Mouse (Mus musculus) liver, embryonic 14.5 days (tissue): ENCODE measurements at regions not wholly inside any gene's neighbourhood (a gene's known extent, or its start where the extent isn't known, plus 50 kb on each side); places are given as distances from the start of the nearest gene placed in this dataset.

ENCODE experiments used
- ATAC-seq: fragments of 200-750 bp; cut with Nextera tagmentation; 2 replicates; pipeline ENCODE4 v1.8.0; 2017; ENCODE audit warnings: moderate number of reproducible peaks, mild to moderate bottlenecking, moderate library complexity; ENCODE audit not compliant: insufficient read depth
- DNase-seq, 3 experiments: peaks; one replicate each; pipeline ENCODE4 v3.0.0-alpha.2; 2012 to 2013; ENCODE audit warnings: low read depth in 3 of 3, low spot score in 3 of 3
- H3K27ac ChIP-seq: fragments of 300-500 bp; sonication (generic); 2 replicates; pipeline ENCODE4 v1.5.1; 2014; ENCODE audit warnings: moderate library complexity, mild to moderate bottlenecking, control low read depth, inconsistent platforms
- H3K27me3 ChIP-seq: fragments of 300-500 bp; sonication (generic); 2 replicates; pipeline ENCODE4 v1.6.1; 2014; ENCODE audit warnings: mild to moderate bottlenecking, low read length, moderate library complexity; ENCODE audit not compliant: control insufficient read depth, insufficient read depth
- H3K36me3 ChIP-seq: fragments of 300-500 bp; sonication (generic); replicated peaks from 2 replicates; pipeline ENCODE4 v1.6.1; 2014; ENCODE audit warnings: low read depth; ENCODE audit not compliant: control insufficient read depth, insufficient read depth
- H3K4me1 ChIP-seq, 2 experiments: fragments of 200-500 bp in 1 of 2; fragments of 300-500 bp in 1 of 2; sonication (generic) in 1 of 2; replicated peaks; 2 replicates each; pipeline ENCODE4 v1.6.1; 2012 to 2014; ENCODE audit warnings: antibody characterized with exemption in 1 of 2, inconsistent platforms in 1 of 2, low read length in 1 of 2; ENCODE audit not compliant: control insufficient read depth in 2 of 2, insufficient read depth in 2 of 2
- H3K4me2 ChIP-seq: fragments of 300-500 bp; sonication (generic); 2 replicates; pipeline ENCODE4 v1.6.1; 2014; ENCODE audit warnings: low read depth, mild to moderate bottlenecking, control low read depth, moderate library complexity
- H3K4me3 ChIP-seq, 2 experiments: fragments of 200-500 bp in 1 of 2; fragments of 300-500 bp in 1 of 2; sonication (generic) in 1 of 2; 2 replicates each; pipeline ENCODE4 v1.5.1; 2012 to 2014; ENCODE audit warnings: low read depth in 2 of 2, low read length in 2 of 2, mild to moderate bottlenecking in 2 of 2, control low read depth in 1 of 2, inconsistent platforms in 1 of 2, moderate library complexity in 1 of 2; ENCODE audit not compliant: insufficient read depth in 1 of 2
- H3K9ac ChIP-seq: fragments of 300-500 bp; sonication (generic); replicated peaks from 2 replicates; pipeline ENCODE4 v1.6.1; 2014; ENCODE audit warnings: mild to moderate bottlenecking, control low read depth, moderate library complexity
- H3K9me3 ChIP-seq: fragments of 300-500 bp; sonication (generic); 2 replicates; pipeline ENCODE4 v1.6.1; 2016; ENCODE audit warnings: low read length, mixed read lengths; ENCODE audit not compliant: control insufficient read depth
- CTCF ChIP-seq: IDR thresholded peaks from 2 replicates; pipeline ENCODE4 v1.5.1; 2016; ENCODE audit warnings: antibody characterized with exemption, low read depth, control low read depth
- EP300 ChIP-seq: IDR thresholded peaks from 2 replicates; pipeline ENCODE4 v1.6.1; 2016; ENCODE audit warnings: antibody characterized with exemption, low read depth
- WGBS: fragments of 180-500 bp; shearing (Covaris S2); extraction: QIAGEN DNeasy Blood & Tissue Kit; methylation state at CpG from one replicate; pipeline ENCODE4 v1.1.7; 2014; ENCODE audit not compliant: insufficient replicate concordance; 5-methylcytosine and 5-hydroxymethylcytosine counted together

GRCm38 (mm10) chr11:45222021-45222420, 604.9 kb downstream of the Ebf1 start:
- WGBS = 68% methylated on average over 3 of the region's 3 CpGs
- Histone ChIP-seq H3K27ac (no peak overlapping the region), H3K4me3 (no peak overlapping the region), H3K36me3 (no peaks in the 10 kb centered on the region), H3K4me2 (no peak overlapping the region), H3K4me1 (no peaks in the 10 kb centered on the region), H3K9me3 (no peaks in the 10 kb centered on the region), H3K27me3 (no peaks in the 10 kb centered on the region), H3K9ac (no peak overlapping the region)
- no peak for DNase-seq
- no peak for TF ChIP-seq CTCF
- TF ChIP-seq EP300 = no peak
- ATAC-seq = no peak

GRCm38 (mm10) chr11:45235476-45236412, 616.1 kb upstream of the Clint1 start:
- ATAC-seq = no peak
- H3K27me3 ChIP-seq = no peaks in the 10 kb centered on the region
- H3K9ac ChIP-seq = no peak overlapping the region
- H3K4me2 ChIP-seq = no peak overlapping the region
- TF ChIP-seq EP300 (no peak), CTCF (no peak)
- 52% methylated on average over 6 of the region's 6 CpGs for WGBS
- H3K4me1 ChIP-seq = no peaks in the 10 kb centered on the region
- no peaks in the 10 kb centered on the region for H3K9me3 ChIP-seq
- H3K27ac ChIP-seq = no peak overlapping the region
- H3K36me3 ChIP-seq = no peaks in the 10 kb centered on the region
- H3K4me3 ChIP-seq = no peak overlapping the region
- no peak for DNase-seq

GRCm38 (mm10) chr11:45237056-45237455, 614.8 kb upstream of the Clint1 start:
- H3K36me3 ChIP-seq = no peaks in the 10 kb centered on the region
- no peak overlapping the region for H3K27ac ChIP-seq
- WGBS = 43% methylated on average over 4 of the region's 4 CpGs
- H3K4me1 ChIP-seq = no peaks in the 10 kb centered on the region
- H3K9me3 ChIP-seq = no peaks in the 10 kb centered on the region
- DNase-seq = no peak
- H3K27me3 ChIP-seq = no peaks in the 10 kb centered on the region
- TF ChIP-seq EP300 = no peak
- no peak for TF ChIP-seq CTCF
- no peak overlapping the region for H3K4me2 ChIP-seq
- no peak for ATAC-seq
- no peak overlapping the region for H3K4me3 ChIP-seq
- no peak overlapping the region for H3K9ac ChIP-seq

- H3K27ac ChIP-seq = no peak overlapping the region
- no peak overlapping the region for H3K9ac ChIP-seq
- H3K27me3 ChIP-seq = no peaks in the 10 kb centered on the region
- H3K4me1 ChIP-seq = no peaks in the 10 kb centered on the region
- no peak overlapping the region for H3K4me3 ChIP-seq
- no peak for TF ChIP-seq EP300
- no peak for TF ChIP-seq CTCF
- ATAC-seq = no peak
- no peaks in the 10 kb centered on the region for H3K9me3 ChIP-seq
- H3K4me2 ChIP-seq = no peak overlapping the region
- 52% methylated on average over 5 of the region's 5 CpGs for WGBS
- no peak for DNase-seq
- H3K36me3 ChIP-seq = no peaks in the 10 kb centered on the region
Observed at GRCm38 (mm10) chr11:45239044-45239443, 612.8 kb upstream of the Clint1 start.

GRCm38 (mm10) chr11:45240419-45240818, 611.4 kb upstream of the Clint1 start:
- no peaks in the 10 kb centered on the region for H3K4me1 ChIP-seq
- H3K27me3 ChIP-seq = no peaks in the 10 kb centered on the region
- no peak overlapping the region for H3K4me2 ChIP-seq
- H3K9ac ChIP-seq = no peak overlapping the region
- no peaks in the 10 kb centered on the region for H3K9me3 ChIP-seq
- TF ChIP-seq EP300 (no peak), CTCF (no peak)
- H3K27ac ChIP-seq = no peak overlapping the region
- 61% methylated on average over 3 of the region's 3 CpGs for WGBS
- no peak for DNase-seq
- no peaks in the 10 kb centered on the region for H3K36me3 ChIP-seq
- no peak for ATAC-seq
- no peak overlapping the region for H3K4me3 ChIP-seq
